Mouse (Mus musculus) layer of hippocampus, postnatal 25 days (tissue): ENCODE data around the gene Gstm7. TPM values are rescaled to one million over a fixed set of nuclear protein-coding genes. Genes with fewer than 3 reads are reported as not detected.

ENCODE experiments used
- DNase-seq, 2 experiments: peaks; one replicate each; pipeline ENCODE4 v3.0.0; 2022; ENCODE audit warnings: mixed read lengths in 2 of 2, low spot score in 1 of 2; ENCODE audit errors: extremely low spot score in 1 of 2
- total RNA-seq, 2 experiments: library from RNA; stranded (reverse); gene quantifications; 2 replicates each; pipeline ENCODE4 v1.2.3; 2021

Gstm7 gene
- total RNA-seq, 2 experiments from 2014 or later: 150 to 174 TPM

DNA sequence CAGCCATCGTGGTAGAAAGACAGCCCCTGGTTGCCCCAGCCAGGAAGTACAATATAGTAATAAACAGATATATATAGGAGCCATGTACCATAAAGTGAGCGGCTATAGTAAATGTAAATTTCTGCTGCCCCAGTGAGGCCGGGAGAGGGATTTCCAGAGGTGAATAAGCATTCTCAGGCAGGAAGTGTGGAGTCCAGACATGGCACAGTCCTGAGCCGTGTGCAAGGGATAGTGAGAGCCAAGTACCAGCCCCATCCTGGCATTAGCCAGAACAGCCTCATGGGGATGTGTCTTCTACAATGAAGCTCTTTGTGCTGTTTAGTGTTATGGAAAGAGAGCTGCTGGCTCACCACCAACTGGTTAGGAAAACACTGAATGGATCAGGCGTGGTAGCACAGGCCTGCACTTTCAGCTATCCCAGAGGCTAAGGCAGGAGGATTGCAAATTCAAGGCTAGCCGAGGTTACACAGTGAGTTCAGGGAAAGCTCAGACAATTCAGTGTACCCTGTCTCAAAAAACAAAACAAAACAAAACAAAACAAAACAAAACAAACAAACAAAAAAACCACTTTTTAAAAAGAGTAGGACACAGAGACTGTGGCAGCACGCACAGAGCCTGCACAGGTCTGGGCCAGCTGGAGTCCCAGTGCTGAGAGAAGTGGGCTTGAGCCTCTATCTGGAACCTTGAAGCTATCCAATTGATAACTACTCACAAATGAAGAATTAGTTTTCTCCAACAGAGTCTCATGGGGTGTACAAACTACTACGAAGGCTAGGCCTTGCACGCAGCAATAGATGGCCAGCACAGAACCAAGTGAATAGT is 43.7 kb downstream of the Gstm7 start:
- peak in 1 of 2 experiments; percentile 44 for DNase-seq

DNA sequence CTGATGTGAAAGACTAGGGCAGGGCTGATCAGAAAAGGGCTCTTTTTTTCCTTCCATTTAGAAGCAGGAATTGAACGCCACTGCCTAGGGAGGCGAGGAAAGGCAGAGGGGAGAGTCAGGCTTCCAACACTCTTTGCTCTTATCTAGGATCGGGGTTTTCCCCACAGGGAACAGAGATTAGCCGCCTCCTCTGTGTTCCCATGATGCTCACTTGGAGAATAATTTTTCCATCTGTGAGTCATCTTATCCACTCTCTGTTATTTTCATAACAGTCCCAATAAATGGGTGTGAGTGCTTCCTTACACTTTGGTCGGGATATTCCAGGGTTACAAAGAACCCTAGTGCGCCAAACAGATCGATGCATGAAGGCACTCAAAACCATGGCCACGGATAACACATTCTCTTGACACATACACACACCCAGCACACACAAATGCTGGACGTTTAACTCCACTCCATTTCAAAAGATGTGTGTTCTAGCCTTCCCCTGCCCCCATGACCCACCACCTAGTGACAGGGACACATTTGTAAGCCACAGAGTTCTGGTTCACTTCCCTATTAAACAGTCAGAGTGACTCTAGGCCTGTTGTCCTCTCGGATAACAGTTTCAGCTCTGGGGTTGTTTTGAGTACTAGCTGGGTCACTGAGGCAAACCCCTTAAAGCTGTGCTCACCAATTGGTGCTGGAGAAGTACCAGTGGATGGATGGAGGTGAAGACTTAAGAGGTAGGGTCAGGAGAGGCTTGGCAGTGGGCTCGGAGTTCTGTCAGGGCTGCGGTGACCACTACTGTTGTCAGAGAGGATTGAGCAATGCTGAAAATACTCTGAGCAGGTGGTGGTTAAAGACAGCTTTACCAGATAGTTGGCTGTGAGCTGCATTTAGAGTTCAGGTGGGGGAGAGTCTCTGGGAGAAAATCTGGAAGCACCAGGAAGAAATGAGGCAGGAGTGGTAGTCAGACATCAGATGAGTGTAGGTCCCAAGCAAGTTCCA is 53.6 kb downstream of the Gstm7 start:
- DNase-seq: no peak

DNA sequence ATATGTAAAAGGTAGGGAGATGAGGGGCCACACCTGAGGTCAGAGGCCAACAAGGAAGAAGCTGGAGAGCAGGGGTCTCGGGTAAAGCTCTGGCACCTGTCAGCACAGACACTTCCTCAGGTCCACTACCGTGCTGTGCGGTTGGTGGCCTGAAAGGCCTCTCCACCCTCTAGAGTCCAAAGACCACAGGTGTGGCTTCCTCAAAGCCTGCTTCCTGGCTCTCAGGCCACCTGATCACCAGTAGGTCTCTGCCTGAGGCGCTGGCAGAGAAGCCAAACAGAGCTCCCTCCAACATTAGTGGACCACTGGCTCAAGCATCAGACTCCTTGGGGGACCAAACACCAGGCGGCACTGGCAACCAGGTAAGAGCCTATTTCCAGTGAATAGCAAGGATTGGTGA is 54.6 kb downstream of the Gstm7 start, which contains the start of gene Eps8l3:
Gene Eps8l3 (plus strand): TSS at position 225 of the 400 bp plus-strand sequence.
- no peak for DNase-seq

Other genes starting within 250 kb of the Gstm7 start
- 100 to 1,000 TPM; 333 to 340 TPM for gene Ahcyl1, start 235.3 kb downstream of the Gstm7 start, total RNA-seq
- gene Csf1, start 171.3 kb downstream of the Gstm7 start, total RNA-seq: 10 to 100 TPM; 17.1 to 18.6 TPM
- gene Eps8l3, start 54.6 kb downstream of the Gstm7 start, total RNA-seq: not detected
- gene Gstm5, start 36.0 kb downstream of the Gstm7 start, total RNA-seq: 100 to 1,000 TPM; 281 to 321 TPM
- gene Gstm6, start 11.9 kb upstream of the Gstm7 start, total RNA-seq: 10 to 100 TPM; 12.1 to 14.2 TPM
- gene Gstm3, start 37.5 kb upstream of the Gstm7 start, total RNA-seq: not detected
- gene Gstm2, start 54.6 kb upstream of the Gstm7 start, total RNA-seq: 1 to 10 TPM; 2.6 to 2.8 TPM
- gene Gstm1, start 86.2 kb upstream of the Gstm7 start, total RNA-seq: 100 to 1,000 TPM; 299 to 321 TPM
- 10 to 100 TPM; 12.0 to 12.1 TPM for gene Gstm4, start 113.1 kb upstream of the Gstm7 start, total RNA-seq
- 10 to 100 TPM; 69.8 to 76.2 TPM for gene Ampd2, start 154.8 kb upstream of the Gstm7 start, total RNA-seq
- gene Gnat2, start 161.0 kb upstream of the Gstm7 start, total RNA-seq: not detected
- 10 to 100 TPM; 31.6 to 31.9 TPM for gene Gnai3, start 214.3 kb upstream of the Gstm7 start, total RNA-seq
- gene Gpr61, start 223.1 kb upstream of the Gstm7 start, total RNA-seq: 10 to 100 TPM; 15.2 to 18.6 TPM